ENCODE assay signal across 8 mouse cellular contexts in genomic region chr13:55694110-55694509, GRCm38 (mm10). TPM values are rescaled to one million over a fixed set of nuclear protein-coding genes. Genes with fewer than 3 reads are reported as not detected.
DNase-seq lines count a peak whose midpoint lies in the region; ATAC-seq and TF ChIP-seq lines count a peak whose summit lies in the region.

No protein-coding gene starts in this region.

- H3K79me2 ChIP-seq in MEL (ENCODE audit: control insufficient read depth, insufficient read depth, low read length, poor library complexity), result peaks cover 52% of the 10 kb centered on the region

- no peaks in the 10 kb centered on the region for H3K27me3 ChIP-seq in kidney, adult 2 months (replicated peaks; ENCODE audit: control insufficient read depth, insufficient read depth, low read length)
- H3K27me3 ChIP-seq in MEL (ENCODE audit: control insufficient read depth in 1 of 2, insufficient read depth in 2 of 2, low read length in 2 of 2), result no peaks in the 10 kb centered on the region
- H3K27me3 ChIP-seq in forebrain, embryonic 16.5 days (replicated peaks; ENCODE audit: control insufficient read depth, insufficient read depth, low read length), result no peaks in the 10 kb centered on the region
- no peaks in the 10 kb centered on the region for H3K27me3 ChIP-seq in midbrain, embryonic 10.5 days (ENCODE audit: low read depth, poor library complexity, severe bottlenecking)

- H3K4me2 ChIP-seq in forebrain, embryonic 16.5 days (ENCODE audit: low read length), result peak overlapping the region; percentile 64

- 2% methylated on average over 8 of the region's 8 CpGs for WGBS in kidney, adult 2 months
- 13% methylated on average over 8 of the region's 8 CpGs for WGBS in forebrain, embryonic 16.5 days
- 33% methylated on average over 8 of the region's 8 CpGs for WGBS in midbrain, embryonic 10.5 days

- intact Hi-C loops in left cerebral cortex, postnatal 25 days (cut with DNase I), result no loop called here

- no peaks in the 10 kb centered on the region for H3K9me3 ChIP-seq in MEL (replicated peaks; ENCODE audit: insufficient read depth, low read length)
- H3K9me3 ChIP-seq in forebrain, embryonic 16.5 days (ENCODE audit: control insufficient read depth, low read length), result no peaks in the 10 kb centered on the region
- no peaks in the 10 kb centered on the region for H3K9me3 ChIP-seq in midbrain, embryonic 10.5 days (replicated peaks)

- peaks cover 11% of the 10 kb centered on the region; the same call in 1 of the 2 replicates for H3K4me1 ChIP-seq in kidney, adult 2 months (ENCODE audit: control insufficient read depth, insufficient read depth, low read length)
- peaks cover 0 to 18% of the 10 kb centered on the region in 2 experiments; a peak in 3 of 4 replicates for H3K4me1 ChIP-seq in MEL (ENCODE audit: control insufficient read depth in 1 of 2, insufficient read depth in 2 of 2, low read length in 2 of 2)
- peaks cover 22% of the 10 kb centered on the region for H3K4me1 ChIP-seq in forebrain, embryonic 16.5 days (replicated peaks; ENCODE audit: control insufficient read depth, insufficient read depth, low read length)
- H3K4me1 ChIP-seq in midbrain, embryonic 10.5 days, result peaks cover 26% of the 10 kb centered on the region

- no peaks in the 10 kb centered on the region for H3K36me3 ChIP-seq in kidney, adult 2 months (ENCODE audit: control insufficient read depth, insufficient read depth, low read length)
- peaks cover 13 to 19% of the 10 kb centered on the region in 2 experiments for H3K36me3 ChIP-seq in MEL (ENCODE audit: control insufficient read depth in 1 of 2, insufficient read depth in 2 of 2, low read length in 2 of 2)
- H3K36me3 ChIP-seq in forebrain, embryonic 16.5 days (ENCODE audit: control insufficient read depth, insufficient read depth), result peaks cover 2% of the 10 kb centered on the region
- H3K36me3 ChIP-seq in midbrain, embryonic 10.5 days, result peaks cover 35% of the 10 kb centered on the region

- H3K27ac ChIP-seq in kidney, adult 2 months (ENCODE audit: insufficient read depth, low read depth, low read length), result no peak overlapping the region
- no peak overlapping the region; the same call in 1 of the 2 replicates for H3K27ac ChIP-seq in MEL (ENCODE audit: control insufficient read depth, low read depth, low read length)
- no peak overlapping the region for H3K27ac ChIP-seq in forebrain, embryonic 16.5 days (ENCODE audit: low read length)
- peak overlapping the region; percentile 100 for H3K27ac ChIP-seq in midbrain, embryonic 10.5 days (replicated peaks)

- DNase-seq in kidney, adult 2 months, result peak; percentile 38
- no peak for DNase-seq in kidney, postnatal 10 days
- peak; percentile 50 for DNase-seq in MEL (ENCODE audit: low read depth, low spot score)
- no peak for DNase-seq in midbrain, embryonic 10.5 days (ENCODE audit: low spot score)
- no peak for DNase-seq in left cerebral cortex, postnatal 25 days (ENCODE audit: low spot score in 2 of 2)
- DNase-seq in cerebellum, adult 8-10 months, result no peak
- DNase-seq in right cerebral cortex, adult 2 months (ENCODE audit: low spot score in 2 of 2), result no peak

- peak overlapping the region; percentile 32 for H3K4me3 ChIP-seq in kidney, adult 2 months (ENCODE audit: insufficient read depth, low read depth, low read length)
- peak overlapping the region; percentile 93 to 96 for H3K4me3 ChIP-seq in MEL (ENCODE audit: control insufficient read depth in 1 of 2, insufficient read depth in 1 of 2, low read depth in 2 of 2, low read length in 2 of 2)
- peak overlapping the region; percentile 94 for H3K4me3 ChIP-seq in forebrain, embryonic 16.5 days (replicated peaks; ENCODE audit: low read length)
- peak overlapping the region; percentile 98 for H3K4me3 ChIP-seq in midbrain, embryonic 10.5 days

- TF ChIP-seq EP300 in MEL (IDR thresholded peaks at IDR 0.05; ENCODE audit: low read depth in 1 of 2, low read length in 2 of 2), result no peak

- TF ChIP-seq POLR2A in kidney, adult 2 months (IDR thresholded peaks at IDR 0.05; ENCODE audit: low read depth, low read length), result no peak
- no peak for TF ChIP-seq POLR2A in MEL (IDR thresholded peaks at IDR 0.05; ENCODE audit: control insufficient read depth in 1 of 2, insufficient read depth in 1 of 2, low read depth in 1 of 2, low read length in 2 of 2, poor library complexity in 1 of 2)

- no peak for ATAC-seq in forebrain, embryonic 16.5 days

- peak overlapping the region; percentile 99 for H3K9ac ChIP-seq in MEL (ENCODE audit: control insufficient read depth, low read depth, low read length, poor library complexity, severe bottlenecking)
- peak overlapping the region; percentile 100 for H3K9ac ChIP-seq in forebrain, embryonic 16.5 days (replicated peaks; ENCODE audit: low read depth, low read length)

- TF ChIP-seq CTCF in kidney, adult 2 months (conservative IDR thresholded peaks at IDR 0.05; ENCODE audit: insufficient read depth, insufficient read length, low read depth, low read length), result no peak
- TF ChIP-seq CTCF in MEL (IDR thresholded peaks at IDR 0.05 in 2 of 3, conservative IDR thresholded peaks at IDR 0.05 in 1 of 3; ENCODE audit: control insufficient read depth in 1 of 3, insufficient read depth in 1 of 3, low read depth in 2 of 3, low read length in 3 of 3, poor library complexity in 1 of 3, severe bottlenecking in 1 of 3), result no peak

- no peak for TF ChIP-seq RAD21 in MEL (IDR thresholded peaks at IDR 0.05; ENCODE audit: low read depth, low read length)

TF ChIP-seq in MEL, 35 proteins besides CTCF, POLR2A, EP300 and RAD21:
- TF ChIP-seq E2F4 (IDR thresholded peaks at IDR 0.05; ENCODE audit: borderline replicate concordance, low read depth, low read length) (no peak), USF2 (IDR thresholded peaks at IDR 0.05; ENCODE audit: borderline replicate concordance in 1 of 2, insufficient read depth in 1 of 2, low read depth in 1 of 2, low read length in 2 of 2) (no peak), MYC (IDR thresholded peaks at IDR 0.05; ENCODE audit: low read depth, low read length) (no peak), NRF1 (IDR thresholded peaks at IDR 0.05; ENCODE audit: insufficient read depth, low read depth, low read length, poor library complexity, severe bottlenecking) (no peak), NELFE (IDR thresholded peaks at IDR 0.05; ENCODE audit: low read depth, low read length) (no peak), MXI1 (IDR thresholded peaks at IDR 0.05; ENCODE audit: low read depth, low read length) (no peak), ZC3H11A (IDR thresholded peaks at IDR 0.05; ENCODE audit: low read depth, low read length) (no peak), MEF2A (IDR thresholded peaks at IDR 0.05; ENCODE audit: extremely low read depth, insufficient replicate concordance, low read depth, low read length, poor library complexity, severe bottlenecking) (no peak), KAT2A (conservative IDR thresholded peaks at IDR 0.05; ENCODE audit: low read depth, low read length) (no peak), JUND (IDR thresholded peaks at IDR 0.05; ENCODE audit: low read depth, low read length) (no peak), GATA1 (IDR thresholded peaks at IDR 0.05; ENCODE audit: low read depth, low read length) (no peak)
TF ChIP-seq in MEL: peak in this region for 0.

RNA-seq across cellular contexts. Expression of gene B230219D22Rik, which starts 1.2 kb away (rescaled TPM):
- polyA plus RNA-seq in kidney, adult 2 months (2012; rRNA removed), result 28.7 and 32.7 TPM in 2 replicates
- 16.2 and 20.4 TPM in 2 replicates for total RNA-seq in MEL (2012; rRNA removed)
- polyA plus RNA-seq in MEL (2012; ENCODE audit: insufficient read depth in 1 of 2, insufficient read length in 2 of 2, low read depth in 1 of 2, low replicate concordance in 2 of 2, missing spikeins in 1 of 2), result 100 to 1,000 TPM in 1 of 2 experiments, 10 to 100 TPM in 1; 30.0 to 145 TPM
- polyA plus RNA-seq in forebrain, embryonic 16.5 days (2015; fragmentation: Nextera tagmentation; extraction: Ambion mirVana), result 74.6 and 74.9 TPM in 2 replicates
- 48.3 and 52.1 TPM in 2 replicates for polyA plus RNA-seq in midbrain, embryonic 10.5 days (2016; fragmentation: Nextera tagmentation; extraction: Ambion mirVana)
- 10 to 100 TPM; 81.0 to 85.9 TPM for total RNA-seq in left cerebral cortex, postnatal 25 days (2021)

RNA-seq across cellular contexts. Expression of gene Txndc15, which starts 20.3 kb away (rescaled TPM):
- polyA plus RNA-seq in kidney, adult 2 months (2012; rRNA removed), result 47.7 and 52.2 TPM in 2 replicates
- 37.5 and 43.0 TPM in 2 replicates for total RNA-seq in MEL (2012; rRNA removed)
- polyA plus RNA-seq in MEL (2012; ENCODE audit: insufficient read depth in 1 of 2, insufficient read length in 2 of 2, low read depth in 1 of 2, low replicate concordance in 2 of 2, missing spikeins in 1 of 2), result 10 to 100 TPM in 1 of 2 experiments, not detected in 1; 31.5 TPM
- 121 and 125 TPM in 2 replicates for polyA plus RNA-seq in forebrain, embryonic 16.5 days (2015; fragmentation: Nextera tagmentation; extraction: Ambion mirVana)
- polyA plus RNA-seq in midbrain, embryonic 10.5 days (2016; fragmentation: Nextera tagmentation; extraction: Ambion mirVana), result 77.6 and 84.3 TPM in 2 replicates
- 10 to 100 TPM; 65.7 to 77.2 TPM for total RNA-seq in left cerebral cortex, postnatal 25 days (2021)

RNA-seq across cellular contexts. Expression of gene Pcbd2, which starts 33.1 kb away (rescaled TPM):
- polyA plus RNA-seq in kidney, adult 2 months (2012; rRNA removed), result 64.0 and 81.4 TPM in 2 replicates
- 24.6 and 32.0 TPM in 2 replicates for total RNA-seq in MEL (2012; rRNA removed)
- polyA plus RNA-seq in MEL (2012; ENCODE audit: insufficient read depth in 1 of 2, insufficient read length in 2 of 2, low read depth in 1 of 2, low replicate concordance in 2 of 2, missing spikeins in 1 of 2), result 10 to 100 TPM in 1 of 2 experiments, not detected in 1; 69.4 TPM
- 15.3 and 16.3 TPM in 2 replicates for polyA plus RNA-seq in forebrain, embryonic 16.5 days (2015; fragmentation: Nextera tagmentation; extraction: Ambion mirVana)
- polyA plus RNA-seq in midbrain, embryonic 10.5 days (2016; fragmentation: Nextera tagmentation; extraction: Ambion mirVana), result 33.8 and 34.8 TPM in 2 replicates
- total RNA-seq in left cerebral cortex, postnatal 25 days (2021), result 10 to 100 TPM; 24.0 to 27.5 TPM

RNA-seq across cellular contexts. Expression of gene Ddx46, which starts 59.3 kb away (rescaled TPM):
- polyA plus RNA-seq in kidney, adult 2 months (2012; rRNA removed), result 12.3 and 13.0 TPM in 2 replicates
- 52.8 and 58.3 TPM in 2 replicates for total RNA-seq in MEL (2012; rRNA removed)
- polyA plus RNA-seq in MEL (2012; ENCODE audit: insufficient read depth in 1 of 2, insufficient read length in 2 of 2, low read depth in 1 of 2, low replicate concordance in 2 of 2, missing spikeins in 1 of 2), result 100 to 1,000 TPM in 1 of 2 experiments, 10 to 100 TPM in 1; 89.5 to 122 TPM
- 34.2 and 36.4 TPM in 2 replicates for polyA plus RNA-seq in forebrain, embryonic 16.5 days (2015; fragmentation: Nextera tagmentation; extraction: Ambion mirVana)
- 37.3 and 41.4 TPM in 2 replicates for polyA plus RNA-seq in midbrain, embryonic 10.5 days (2016; fragmentation: Nextera tagmentation; extraction: Ambion mirVana)
- 10 to 100 TPM; 39.9 to 44.0 TPM for total RNA-seq in left cerebral cortex, postnatal 25 days (2021)

Comparison
In these comparisons a context has a peak if more than half of its experiments do, and no peak if none do; other contexts are left out.
1. DNase-seq: peak in kidney, adult 2 months (single experiment) and MEL (single experiment); none in kidney, postnatal 10 days (single experiment), midbrain, embryonic 10.5 days (single experiment), left cerebral cortex, postnatal 25 days (0 of 2), cerebellum, adult 8-10 months (single experiment) and right cerebral cortex, adult 2 months (0 of 2).
2. H3K4me3 ChIP-seq: peak in every context shown above with its lines; median percentile 98 in midbrain, embryonic 10.5 days; 94 in MEL; 94 in forebrain, embryonic 16.5 days; 32 in kidney, adult 2 months.